Mouse (Mus musculus) liver, embryonic 14.5 days (tissue): ENCODE measurements around the gene Dpp4.

Experiments
- CTCF ChIP-seq: IDR thresholded peaks from 2 replicates; pipeline ENCODE4 v1.5.1; 2016; ENCODE audit warnings: antibody characterized with exemption, low read depth, control low read depth
- EP300 ChIP-seq: IDR thresholded peaks from 2 replicates; pipeline ENCODE4 v1.6.1; 2016; ENCODE audit warnings: antibody characterized with exemption, low read depth

DNA sequence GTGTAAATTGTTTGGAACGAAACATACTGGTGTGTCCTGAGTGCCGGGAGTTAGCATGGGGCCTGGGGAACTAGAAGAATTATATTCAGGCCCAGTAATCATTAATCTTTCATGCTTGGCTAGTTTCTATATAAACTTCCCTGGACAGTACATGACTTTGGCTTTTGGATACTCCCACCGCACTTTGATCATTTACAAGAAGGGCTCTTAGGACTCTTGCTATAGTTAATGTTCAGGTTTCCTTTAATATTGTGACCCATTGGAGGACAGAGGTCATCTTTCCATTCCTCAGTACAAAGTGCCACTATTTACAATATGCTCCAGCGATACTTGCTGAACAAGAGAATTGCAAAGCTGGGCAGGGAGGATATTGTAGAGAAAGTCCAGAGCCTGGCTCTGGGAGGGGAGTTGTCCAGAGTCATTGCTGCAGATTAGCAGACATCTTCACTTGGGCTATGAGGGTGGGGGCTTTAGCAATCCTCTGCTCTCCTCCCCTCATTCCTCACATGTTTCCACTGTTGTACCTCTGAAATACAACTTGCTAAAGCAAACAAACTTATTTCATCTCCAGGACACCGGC lies 8.4 kb downstream of the Dpp4 start:
- TF ChIP-seq CTCF (no peak), EP300 (no peak)
